Mouse (Mus musculus): Measurements from ENCODE around the gene Klrb1a. TPM values are rescaled to one million over a fixed set of nuclear protein-coding genes. Genes with fewer than 3 reads are reported as not detected.

The Klrb1a gene
- 0.44 to 1.4 TPM in 2 of 4 replicates, not detected in the others for total RNA-seq (2023)

GRCm38 (mm10) chr6:128623433-128623832 is at the start of gene Klrb1a:
Gene Klrb1a, minus strand, starts transcription at chr6:128623533.

GRCm38 (mm10) chr6:128662206-128662605 is 38.9 kb upstream of the Klrb1a start, which contains the start of gene Clec2h:
Gene Clec2h, plus strand, starts transcription at chr6:128662385.

GRCm38 (mm10) chr6:128581508-128581907 is 41.8 kb downstream of the Klrb1a start, which contains the start of gene A2ml1:
Gene A2ml1, minus strand, starts transcription at chr6:128581608.

Other genes starting within 250 kb of the Klrb1a start
- gene Tex52, start 248.1 kb downstream of the Klrb1a start, total RNA-seq (2023) = not detected in 4 replicates
- gene Gm44596, start 248.0 kb downstream of the Klrb1a start, total RNA-seq (2023) = not detected in 4 replicates
- gene Nrip2, start 224.2 kb downstream of the Klrb1a start, total RNA-seq (2023) = not detected in 4 replicates
- gene Itfg2, start 198.6 kb downstream of the Klrb1a start, total RNA-seq (2023) = 42.9 to 70.3 TPM (median 62.4 TPM) in 4 replicates
- 64.4 to 78.9 TPM (median 69.6 TPM) in 4 replicates for gene Fkbp4, start 184.9 kb downstream of the Klrb1a start, total RNA-seq (2023)
- gene Pzp, start 96.8 kb downstream of the Klrb1a start, total RNA-seq (2023) = not detected in 4 replicates
- not detected in 4 replicates for gene A2ml1, start 41.9 kb downstream of the Klrb1a start, total RNA-seq (2023)
- 142 to 160 TPM (median 148 TPM) in 4 replicates for gene Clec2h, start 38.9 kb upstream of the Klrb1a start, total RNA-seq (2023)
- gene Klrb1, start 99.5 kb upstream of the Klrb1a start, total RNA-seq (2023) = 0.78 to 1.2 TPM in 2 of 4 replicates, not detected in the others
- 0.86 to 1.7 TPM (median 0.91 TPM) in 4 replicates for gene Klrb1c, start 165.7 kb upstream of the Klrb1a start, total RNA-seq (2023)
- gene Gm44511, start 202.8 kb upstream of the Klrb1a start, total RNA-seq (2023) = not detected in 4 replicates
- 0.63 to 2.4 TPM (median 0.74 TPM) in 4 replicates for gene Klrb1b, start 202.8 kb upstream of the Klrb1a start, total RNA-seq (2023)